Mouse (Mus musculus) heart, postnatal 0 days (tissue): ENCODE measurements at regions not wholly inside any gene's neighbourhood (a gene's known extent, or its start where the extent isn't known, plus 50 kb on each side); places are given as distances from the start of the nearest gene placed in this dataset.

Experiments
- CTCF ChIP-seq: IDR thresholded peaks from 2 replicates; pipeline ENCODE4 v1.5.1; 2016; ENCODE audit warnings: antibody characterized with exemption, control low read depth, low read depth
- EP300 ChIP-seq: IDR thresholded peaks from 2 replicates; pipeline ENCODE4 v1.6.1; 2016; ENCODE audit warnings: antibody characterized with exemption, low read depth

GRCm38 (mm10) chrX:10786359-10786758 is 71.5 kb downstream of the Mid1ip1 start:
- TF ChIP-seq CTCF (no peak), EP300 (no peak)
